ENCODE assay signal across 8 mouse cellular contexts in genomic region chr16:23986176-23986575, GRCm38 (mm10). TPM values are rescaled to one million over a fixed set of nuclear protein-coding genes. Genes with fewer than 3 reads are reported as not detected.
DNase-seq lines count a peak whose midpoint lies in the region; ATAC-seq and TF ChIP-seq lines count a peak whose summit lies in the region.

No protein-coding gene starts in this region.

- no peaks in the 10 kb centered on the region for H3K4me1 ChIP-seq in brown adipose tissue, adult 24 weeks (ENCODE audit: control insufficient read depth, insufficient read depth, insufficient read length, low read length)
- peaks cover 0 to 6% of the 10 kb centered on the region in 2 experiments; a peak in 2 of 4 replicates for H3K4me1 ChIP-seq in liver, embryonic 14.5 days (replicated peaks; ENCODE audit: control insufficient read depth in 2 of 2, insufficient read depth in 2 of 2, low read length in 1 of 2)

- DNase-seq in left cerebral cortex, adult 2 months (ENCODE audit: extremely low spot score in 1 of 2, low spot score in 2 of 2) = no peak
- no peak for DNase-seq in left cerebral cortex, adult 11 months (ENCODE audit: low spot score)
- peak; percentile 64 to 69 for DNase-seq in heart, postnatal 10 days
- DNase-seq in liver, embryonic 14.5 days (ENCODE audit: low read depth in 3 of 3, low spot score in 3 of 3) = no peak
- peak; percentile 41 for DNase-seq in thymus, postnatal 25 days
- no peak for DNase-seq in layer of hippocampus, adult 9-10 months (ENCODE audit: low spot score)
- DNase-seq in natural killer cell, adult 2 months (ENCODE audit: low spot score in 2 of 2) = no peak

- peaks cover 96% of the 10 kb centered on the region for H3K27me3 ChIP-seq in liver, embryonic 14.5 days (ENCODE audit: control insufficient read depth, insufficient read depth, low read length)

- no peak for TF ChIP-seq EP300 in liver, embryonic 14.5 days (IDR thresholded peaks at IDR 0.05; ENCODE audit: low read depth)

- WGBS in liver, embryonic 14.5 days (ENCODE audit: insufficient replicate concordance) = 6% methylated on average over 3 of the region's 3 CpGs

- peak overlapping the region; percentile 78 for H3K4me3 ChIP-seq in left cerebral cortex, adult 2 months
- peak overlapping the region; percentile 84 for H3K4me3 ChIP-seq in brown adipose tissue, adult 24 weeks (ENCODE audit: insufficient read depth, low read depth, low read length)
- peak overlapping the region in 1 of 2 experiments; percentile 61; a peak in 1 of 4 replicates for H3K4me3 ChIP-seq in liver, embryonic 14.5 days (ENCODE audit: insufficient read depth in 1 of 2, low read depth in 2 of 2, low read length in 2 of 2)

- no peak overlapping the region for H3K9ac ChIP-seq in liver, embryonic 14.5 days (replicated peaks)

- H3K4me2 ChIP-seq in liver, embryonic 14.5 days (ENCODE audit: low read depth) = peak overlapping the region; percentile 71

- H3K9me3 ChIP-seq in liver, embryonic 14.5 days (ENCODE audit: control insufficient read depth, low read length) = no peaks in the 10 kb centered on the region

- intact Hi-C loops in left cerebral cortex, adult 2 months (cut with DNase I) = loop anchor here (5.0 kb wide), 4 partner anchors 506 to 901 kb away; no protein-coding TSS in a partner anchor
- intact Hi-C loops in heart, postnatal 10 days (cut with DNase I) = loop anchor here (5.0 to 10.0 kb wide), 4 partner anchors 506 to 749 kb away; no protein-coding TSS in a partner anchor

- no peak overlapping the region; the same call in 1 of the 2 replicates for H3K27ac ChIP-seq in left cerebral cortex, adult 2 months
- peak overlapping the region; percentile 95 for H3K27ac ChIP-seq in brown adipose tissue, adult 24 weeks (replicated peaks; ENCODE audit: low read depth, low read length)
- no peak overlapping the region for H3K27ac ChIP-seq in liver, embryonic 14.5 days

- ATAC-seq in liver, embryonic 14.5 days (ENCODE audit: insufficient read depth) = no peak

- H3K36me3 ChIP-seq in liver, embryonic 14.5 days (replicated peaks; ENCODE audit: control insufficient read depth, insufficient read depth, low read depth) = no peaks in the 10 kb centered on the region

- TF ChIP-seq CTCF in left cerebral cortex, adult 2 months (IDR thresholded peaks at IDR 0.05) = no peak
- no peak for TF ChIP-seq CTCF in liver, embryonic 14.5 days (IDR thresholded peaks at IDR 0.05; ENCODE audit: low read depth)

RNA-seq across cellular contexts. Expression of gene Gm37419, which starts 2.1 kb away (rescaled TPM):
- not detected for total RNA-seq in left cerebral cortex, adult 2 months (2021)
- polyA plus RNA-seq in brown adipose tissue, adult 24 weeks (2012; ENCODE audit: insufficient read depth, insufficient read length, missing spikeins) = not detected in 2 replicates
- not detected for total RNA-seq in heart, postnatal 10 days (2021)
- polyA plus RNA-seq in liver, embryonic 14.5 days (2012; rRNA removed) = not detected in 2 replicates
- polyA plus RNA-seq in liver, embryonic 14.5 days (2014; fragmentation: Nextera tagmentation; extraction: Ambion mirVana) = not detected in 2 replicates

RNA-seq across cellular contexts. Expression of gene Bcl6, which starts 2.5 kb away (rescaled TPM):
- total RNA-seq in left cerebral cortex, adult 2 months (2021) = 10 to 100 TPM; 30.8 to 36.8 TPM
- 20.3 and 66.4 TPM in 2 replicates for polyA plus RNA-seq in brown adipose tissue, adult 24 weeks (2012; ENCODE audit: insufficient read depth, insufficient read length, missing spikeins)
- 1 to 10 TPM; 4.8 to 9.4 TPM for total RNA-seq in heart, postnatal 10 days (2021)
- 0.56 and 0.63 TPM in 2 replicates for polyA plus RNA-seq in liver, embryonic 14.5 days (2012; rRNA removed)
- polyA plus RNA-seq in liver, embryonic 14.5 days (2014; fragmentation: Nextera tagmentation; extraction: Ambion mirVana) = 0.15 and 0.19 TPM in 2 replicates

RNA-seq across cellular contexts. Expression of gene Rtp2, which starts 54.0 kb away (rescaled TPM):
- total RNA-seq in left cerebral cortex, adult 2 months (2021) = not detected
- polyA plus RNA-seq in brown adipose tissue, adult 24 weeks (2012; ENCODE audit: insufficient read depth, insufficient read length, missing spikeins) = not detected in 2 replicates
- not detected for total RNA-seq in heart, postnatal 10 days (2021)
- not detected in 2 replicates for polyA plus RNA-seq in liver, embryonic 14.5 days (2012; rRNA removed)
- not detected in 2 replicates for polyA plus RNA-seq in liver, embryonic 14.5 days (2014; fragmentation: Nextera tagmentation; extraction: Ambion mirVana)

Comparison
In these comparisons a context has a peak if more than half of its experiments do, and no peak if none do; other contexts are left out.
1. DNase-seq: peak in heart, postnatal 10 days (2 of 2) and thymus, postnatal 25 days (single experiment); none in left cerebral cortex, adult 2 months (0 of 2), left cerebral cortex, adult 11 months (single experiment), liver, embryonic 14.5 days (0 of 3), layer of hippocampus, adult 9-10 months (single experiment) and natural killer cell, adult 2 months (0 of 2).